Mouse (Mus musculus) ovary, postnatal 14 days (tissue): ENCODE measurements at regions not wholly inside any gene's neighbourhood (a gene's known extent, or its start where the extent isn't known, plus 50 kb on each side); places are given as distances from the start of the nearest gene placed in this dataset.

Source experiments
- DNase-seq: peaks from one replicate; pipeline ENCODE4 v3.0.0; 2022; ENCODE audit warnings: low spot score

DNA sequence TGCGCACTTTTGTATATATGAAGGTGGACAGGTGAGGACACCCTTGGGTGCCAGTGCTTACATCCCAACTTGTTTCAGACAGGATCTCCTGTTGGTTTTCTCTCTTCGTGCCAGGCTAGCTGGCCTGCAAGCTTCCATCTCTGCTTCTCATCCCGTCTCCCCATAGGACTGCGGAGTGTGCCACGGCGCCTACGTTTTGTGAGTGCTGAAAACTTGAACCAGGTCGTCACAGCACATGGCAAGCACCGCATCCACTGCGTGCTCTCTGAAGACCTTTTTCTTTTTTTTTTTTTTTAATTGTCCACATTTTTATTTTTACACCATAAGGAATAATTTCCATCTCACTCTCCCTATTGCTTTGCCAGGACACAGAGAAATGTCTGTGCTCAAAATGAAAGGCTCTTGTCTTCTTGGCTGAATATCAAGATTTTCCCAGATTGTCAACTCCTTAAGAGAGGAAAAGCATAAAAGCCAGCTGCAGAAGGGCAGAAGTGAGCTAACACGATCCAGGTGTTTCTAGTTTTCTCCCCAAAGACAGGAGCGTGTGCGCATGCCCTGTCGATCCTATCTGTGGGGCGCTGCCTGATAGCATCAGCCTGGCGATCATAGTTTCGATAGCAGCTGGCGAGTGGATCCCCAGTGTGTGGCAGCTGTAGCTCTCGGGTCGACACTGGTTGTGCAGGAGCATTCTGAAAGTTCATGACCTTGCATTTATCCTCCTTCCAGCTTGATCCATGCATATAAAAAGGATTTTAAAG lies 326.4 kb upstream of the Ddhd1 start:
- no peak for DNase-seq

DNA sequence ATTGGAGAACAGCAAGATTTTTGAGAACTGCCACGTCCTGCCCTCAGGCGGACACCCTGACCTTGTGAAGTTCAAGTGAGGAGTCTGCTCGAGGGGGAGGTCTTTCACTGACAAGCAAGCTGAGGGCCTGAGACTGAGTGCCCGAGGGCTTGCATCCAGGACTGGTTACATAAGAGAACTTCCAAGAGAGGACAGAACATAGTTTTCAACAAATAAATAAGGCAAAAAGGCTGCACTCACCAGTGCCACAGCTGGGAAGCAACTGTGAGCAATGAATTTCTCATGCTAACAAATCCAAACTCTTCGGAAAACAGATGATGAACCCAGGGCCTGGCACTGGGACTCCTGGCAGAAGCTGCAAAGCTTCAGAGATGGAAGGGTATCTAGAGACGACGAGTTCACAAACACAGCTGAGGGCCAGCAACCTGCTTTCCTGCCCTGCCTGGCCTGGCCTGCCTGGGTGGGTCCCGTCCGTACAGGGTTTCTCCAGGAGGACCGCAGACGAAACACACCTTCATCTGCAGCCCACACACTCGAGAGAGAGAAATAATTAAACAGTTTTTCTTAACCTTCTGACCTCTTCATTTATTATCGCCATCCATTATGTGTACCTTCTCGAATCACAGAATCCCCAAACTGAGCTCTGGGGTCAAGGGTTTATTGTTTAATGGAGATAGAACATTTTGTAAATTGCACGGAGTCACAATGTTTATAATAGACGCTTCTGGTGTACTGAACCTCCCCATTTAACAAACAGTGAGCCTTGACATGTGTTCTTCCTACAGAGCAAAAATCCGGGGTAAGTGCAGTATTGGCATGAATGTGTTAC lies 334.3 kb upstream of the Ddhd1 start:
- peak; percentile 17 for DNase-seq

DNA sequence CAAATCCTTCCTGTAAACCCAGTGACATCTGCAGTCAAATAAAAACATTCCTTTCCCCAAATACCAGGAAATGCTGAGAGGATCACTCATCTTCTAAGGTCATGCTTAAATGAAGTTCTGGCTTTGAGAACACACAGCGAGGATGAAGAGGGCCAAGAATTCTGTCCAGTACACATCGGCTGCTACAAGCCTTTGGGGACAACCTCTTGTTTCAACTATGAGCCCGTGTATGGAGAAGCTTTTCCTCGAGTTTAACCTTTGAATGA lies 334.9 kb upstream of the Ddhd1 start:
- no peak for DNase-seq

DNA sequence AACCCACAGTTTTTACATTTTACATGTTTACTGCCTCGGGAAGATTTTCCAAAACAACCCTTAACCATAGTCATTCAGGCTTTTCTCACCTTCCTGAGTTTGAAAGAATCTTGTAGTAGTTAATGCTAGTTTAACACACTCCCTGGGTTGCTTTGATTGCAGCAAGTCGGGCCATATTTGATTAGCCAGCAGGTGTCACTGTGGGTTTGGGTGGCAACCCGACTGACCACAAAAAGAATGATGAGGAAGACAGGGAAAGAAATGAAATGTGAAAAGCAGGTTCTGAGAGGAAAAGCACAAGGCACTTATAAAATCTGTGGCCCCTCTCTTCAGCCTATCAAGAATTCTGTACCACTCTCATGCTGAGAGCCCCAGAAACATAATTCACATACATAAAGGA lies 335.7 kb upstream of the Ddhd1 start:
- peak; percentile 66 for DNase-seq

DNA sequence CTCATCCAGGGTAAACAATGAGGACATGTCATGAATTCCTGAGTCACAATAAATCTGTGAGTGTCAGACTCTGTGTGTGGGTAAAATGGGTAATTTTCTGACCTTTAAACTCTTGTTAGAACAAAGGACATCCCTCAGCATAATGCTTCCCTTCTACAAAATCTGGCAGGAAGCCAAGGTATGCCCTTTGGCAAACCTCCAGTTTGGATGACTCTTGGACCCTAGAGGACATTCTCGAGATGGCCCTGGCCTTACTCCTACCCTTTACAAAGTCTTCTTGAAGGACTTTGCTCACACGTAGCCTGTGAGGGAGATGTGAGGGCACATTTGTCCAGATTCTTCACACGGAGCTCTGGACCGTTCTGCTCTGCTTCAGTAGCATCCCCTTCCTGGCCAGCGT lies 338.8 kb upstream of the Ddhd1 start:
- DNase-seq: no peak

DNA sequence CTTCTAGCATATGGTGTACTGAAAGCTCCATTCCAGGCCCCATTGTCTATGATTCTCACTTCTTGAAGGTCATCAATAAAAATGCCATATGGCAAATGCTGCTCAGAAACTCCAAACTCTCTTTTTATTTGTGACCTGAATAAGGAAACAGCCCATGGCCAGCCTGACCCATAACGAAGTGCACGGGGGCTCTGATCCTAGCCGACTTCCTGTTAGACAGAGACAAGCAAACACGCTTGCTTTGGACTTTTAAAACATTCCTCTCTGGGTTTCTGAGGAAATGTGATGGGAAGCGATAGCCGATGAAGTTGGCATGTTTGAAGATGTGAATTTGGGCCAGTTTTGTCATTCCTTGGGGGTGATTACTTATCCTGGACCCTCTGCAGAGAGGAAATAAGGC lies 346.1 kb upstream of the Ddhd1 start:
- DNase-seq: no peak

DNA sequence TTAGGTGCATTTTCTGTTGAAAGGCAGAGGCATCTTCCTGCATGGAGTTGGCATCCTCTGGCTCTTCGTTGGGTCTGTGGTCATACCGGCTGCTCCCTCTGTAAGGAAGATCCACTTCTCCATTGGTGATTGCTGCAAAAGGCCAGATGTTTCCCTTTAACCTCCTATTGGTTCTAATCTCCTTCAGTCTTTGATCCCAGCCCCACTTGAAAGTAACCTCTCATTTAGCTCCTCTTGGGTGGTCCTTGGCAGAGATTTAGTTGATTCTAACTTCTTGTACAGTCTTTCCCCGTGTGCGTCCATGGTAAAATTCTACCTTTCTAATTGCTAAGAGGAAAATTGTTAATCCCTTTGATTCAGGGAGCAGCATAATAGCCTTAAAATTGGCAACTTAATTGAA lies 347.4 kb upstream of the Ddhd1 start:
- no peak for DNase-seq

DNA sequence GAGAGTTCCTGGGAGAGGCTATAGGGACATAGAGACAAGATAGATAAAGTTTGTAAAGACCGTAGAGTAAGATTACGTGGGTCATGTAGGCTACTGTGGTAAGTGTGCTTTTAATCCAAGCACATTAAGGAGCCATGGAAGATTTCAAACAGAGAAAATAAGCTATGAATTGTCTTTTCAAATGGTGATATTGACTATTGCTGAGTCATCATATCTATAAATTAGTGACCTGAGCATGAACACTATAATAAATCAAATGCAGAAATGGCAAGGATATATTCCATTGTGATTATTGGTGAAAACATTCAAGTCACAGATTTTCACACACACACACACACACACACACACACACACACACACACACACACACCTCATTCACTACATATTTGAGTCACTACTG lies 355.3 kb upstream of the Ddhd1 start:
- no peak for DNase-seq

DNA sequence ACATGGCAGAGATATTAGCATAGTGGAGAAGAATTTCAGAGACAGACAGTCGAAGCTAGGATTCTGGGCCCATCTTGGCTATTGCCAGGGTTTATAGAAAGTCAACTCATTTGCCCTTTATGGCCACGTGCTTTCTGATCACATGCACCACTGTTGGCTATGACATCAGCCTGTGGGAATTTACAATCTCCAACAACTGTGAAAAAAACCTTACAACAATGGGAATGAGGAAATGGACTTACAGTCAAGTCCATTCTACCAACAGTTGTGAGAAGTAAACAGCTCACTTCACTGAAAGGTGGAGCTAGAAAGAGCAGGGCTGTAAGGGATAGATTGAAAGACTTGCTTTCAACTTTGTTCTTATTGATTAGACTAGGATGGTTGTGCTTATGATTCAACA lies 356.1 kb upstream of the Ddhd1 start:
- DNase-seq: no peak

DNA sequence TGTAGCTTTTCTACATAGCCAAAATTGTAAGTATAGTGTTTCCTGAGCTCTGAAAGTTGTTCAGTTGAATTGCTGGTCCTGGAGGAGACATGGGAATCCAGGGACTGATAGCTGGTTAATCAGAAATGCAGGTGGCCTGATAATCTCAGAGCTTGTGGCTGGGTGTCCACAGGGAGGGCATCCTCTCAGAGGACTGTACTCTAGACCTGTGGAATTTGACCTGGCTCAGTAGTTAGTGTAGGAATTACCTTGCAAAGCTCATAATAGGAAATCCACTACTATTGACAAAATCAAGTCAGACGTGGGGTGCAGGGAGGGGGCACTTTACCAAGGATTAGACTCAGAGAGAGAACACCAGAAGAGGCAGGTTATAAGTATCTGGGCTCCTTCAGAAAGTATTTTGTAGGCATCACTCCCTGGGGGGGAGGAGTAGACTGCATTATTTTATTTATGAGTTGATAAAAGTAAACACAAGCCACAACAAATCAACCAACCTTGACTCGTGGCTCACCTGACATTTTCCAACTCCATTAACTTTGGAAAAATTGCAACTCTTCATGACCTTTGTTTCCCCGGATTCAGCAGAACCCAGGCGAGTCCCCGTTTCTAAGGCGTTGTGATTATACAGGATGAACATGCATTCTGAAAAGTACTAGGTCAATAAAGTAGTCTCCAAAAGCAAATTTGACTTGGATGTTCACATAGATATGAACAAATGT lies 357.9 kb upstream of the Ddhd1 start:
- DNase-seq: no peak

DNA sequence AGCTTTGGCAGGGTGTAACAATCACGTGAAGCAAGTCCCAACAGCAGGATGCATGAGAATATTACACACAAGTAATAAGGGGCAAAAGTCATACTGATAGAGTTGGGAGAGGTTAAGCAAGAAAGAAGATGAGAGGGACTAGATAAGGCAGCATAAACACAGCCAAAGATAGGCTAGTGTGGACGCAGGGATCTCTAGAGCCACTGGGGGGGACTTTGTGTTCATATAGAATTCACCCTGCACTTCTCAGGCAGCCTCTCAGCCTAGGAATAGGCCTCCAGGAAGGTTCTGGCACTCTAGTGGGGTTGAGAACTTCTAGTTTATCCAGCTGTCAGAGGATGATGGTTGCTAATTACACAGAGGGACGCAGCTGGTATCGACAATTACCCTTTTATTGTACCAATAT lies 358.8 kb upstream of the Ddhd1 start:
- DNase-seq: no peak

DNA sequence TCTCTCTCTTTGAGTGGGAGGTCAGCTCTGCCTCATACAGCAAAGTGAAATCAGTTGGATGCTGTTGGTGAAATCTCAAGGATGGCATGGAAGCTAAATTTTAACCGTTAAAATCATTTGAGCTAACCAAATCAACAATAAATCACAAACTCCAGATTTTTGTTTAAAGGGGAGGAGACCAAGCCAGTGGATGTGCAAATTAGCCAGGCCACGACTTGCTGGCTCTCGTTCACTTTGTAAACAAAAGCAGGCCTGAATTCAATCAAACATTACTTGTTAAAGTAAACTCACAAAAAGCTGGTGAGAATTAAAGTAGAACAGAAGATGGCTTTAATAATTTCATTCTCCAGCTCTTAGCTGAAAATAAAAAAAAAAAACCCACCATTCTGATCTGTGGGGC lies 359.3 kb upstream of the Ddhd1 start:
- DNase-seq: no peak

DNA sequence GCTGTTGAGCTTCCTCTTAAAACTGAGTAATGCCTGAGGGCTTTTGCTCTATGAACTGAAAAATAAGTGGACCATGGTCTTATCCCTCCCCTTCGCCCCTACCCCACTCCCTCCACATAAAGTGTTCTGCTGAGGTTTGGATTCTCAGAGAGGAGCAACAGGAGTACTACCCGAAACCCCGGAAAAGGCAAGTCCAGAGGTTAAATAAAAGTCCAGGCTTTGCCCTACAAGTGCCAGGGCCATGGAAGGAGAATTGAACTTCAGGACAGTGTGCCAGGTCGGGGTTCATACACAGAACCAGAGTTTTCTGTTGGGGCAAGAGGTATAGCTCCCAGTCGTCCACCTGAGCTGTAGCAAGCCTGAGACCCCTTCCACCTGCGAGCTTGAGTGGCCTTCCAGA lies 360.0 kb upstream of the Ddhd1 start:
- no peak for DNase-seq

DNA sequence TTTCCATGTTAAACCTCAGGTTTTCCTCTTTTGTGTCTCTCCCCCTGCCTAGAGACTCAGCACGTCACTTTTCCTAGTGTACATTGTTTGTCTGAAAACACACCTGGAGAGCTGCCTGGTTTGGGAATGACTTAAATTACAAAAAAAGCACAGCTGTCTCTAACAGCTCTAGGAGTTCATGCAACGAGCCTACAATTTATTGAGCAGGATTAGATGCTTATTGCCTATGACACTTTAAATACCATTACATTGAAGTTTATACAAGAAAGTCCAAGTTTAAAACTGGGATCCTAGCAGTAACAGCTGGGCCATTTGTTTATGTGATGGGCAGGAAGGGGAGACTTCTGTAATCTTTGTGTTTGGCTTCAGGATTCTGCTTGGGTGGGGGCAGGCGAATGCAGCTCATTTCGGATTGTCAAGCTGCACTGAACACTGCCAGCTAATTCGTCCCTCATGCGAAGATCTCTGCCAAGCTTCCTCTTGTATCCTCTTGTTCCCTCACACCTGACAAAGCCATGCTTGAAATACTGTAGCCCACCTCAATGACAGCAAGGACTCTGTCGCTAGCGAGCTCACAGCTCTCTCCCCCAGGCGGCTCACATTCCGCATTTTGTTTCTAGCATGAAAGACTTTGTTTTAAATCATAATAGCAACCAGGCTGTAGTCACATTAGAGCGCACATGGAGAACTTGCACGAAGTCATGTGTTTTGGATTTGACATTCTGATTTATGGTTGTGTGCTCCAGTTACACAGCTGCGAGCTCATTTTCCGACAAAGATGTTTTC lies 359.8 kb upstream of the Gm15217 start:
- no peak for DNase-seq

DNA sequence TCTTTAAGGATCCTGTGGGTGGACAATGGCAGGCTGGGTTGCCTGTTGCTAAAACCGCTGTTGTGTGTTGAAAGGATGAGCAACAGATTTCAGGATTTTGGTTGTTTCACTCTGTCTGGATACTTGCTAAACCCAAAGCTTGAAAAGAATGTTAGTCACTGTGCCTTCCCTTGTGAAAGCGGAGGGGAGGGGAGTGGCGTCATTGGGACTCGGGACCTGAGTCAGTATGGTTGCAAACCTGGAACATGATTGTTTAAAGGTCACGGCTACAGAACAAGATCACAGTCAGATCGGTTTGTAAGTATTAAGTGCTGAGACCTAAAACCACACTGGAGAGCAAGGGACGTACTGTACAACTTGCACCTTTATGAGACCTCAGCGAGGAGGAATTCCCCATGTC lies 344.9 kb upstream of the Gm15217 start:
- DNase-seq: no peak

DNA sequence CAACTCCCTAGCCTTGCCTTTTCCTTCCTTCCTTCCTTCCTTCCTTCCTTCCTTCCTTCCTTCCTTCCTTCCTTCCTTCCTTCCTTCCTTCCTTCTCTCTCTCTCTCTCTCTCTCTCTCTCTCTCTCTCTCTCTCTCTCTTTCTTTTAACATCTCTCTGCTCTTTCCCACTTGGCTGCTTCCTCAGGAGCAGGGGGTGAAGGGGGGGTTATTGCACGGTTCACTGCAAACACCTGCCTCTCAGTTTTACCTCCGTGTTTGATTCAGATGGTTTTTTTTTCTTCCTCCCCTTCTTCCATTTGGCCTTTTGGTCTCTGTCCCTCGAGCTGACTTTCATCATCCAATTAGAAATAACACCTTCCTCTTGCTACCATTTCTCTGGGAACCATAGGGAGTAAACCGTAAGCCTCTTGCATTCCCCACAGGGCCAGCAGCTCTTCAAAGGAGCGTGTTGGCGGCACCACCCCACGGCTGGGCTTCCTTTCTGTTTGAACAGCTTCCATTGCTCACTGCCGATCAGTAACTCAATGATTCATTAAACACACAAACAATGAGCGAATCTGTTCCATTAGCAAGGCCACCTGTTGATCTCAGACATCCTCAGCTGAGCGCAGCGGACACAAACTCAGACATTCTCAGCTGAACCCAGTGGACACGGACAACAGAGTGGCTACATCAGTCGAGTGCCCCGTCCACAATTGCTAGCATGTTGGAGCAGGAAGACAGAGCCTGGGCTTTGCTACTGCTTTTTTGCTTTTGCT lies 318.4 kb upstream of the Gm15217 start:
- DNase-seq: peak; percentile 7

DNA sequence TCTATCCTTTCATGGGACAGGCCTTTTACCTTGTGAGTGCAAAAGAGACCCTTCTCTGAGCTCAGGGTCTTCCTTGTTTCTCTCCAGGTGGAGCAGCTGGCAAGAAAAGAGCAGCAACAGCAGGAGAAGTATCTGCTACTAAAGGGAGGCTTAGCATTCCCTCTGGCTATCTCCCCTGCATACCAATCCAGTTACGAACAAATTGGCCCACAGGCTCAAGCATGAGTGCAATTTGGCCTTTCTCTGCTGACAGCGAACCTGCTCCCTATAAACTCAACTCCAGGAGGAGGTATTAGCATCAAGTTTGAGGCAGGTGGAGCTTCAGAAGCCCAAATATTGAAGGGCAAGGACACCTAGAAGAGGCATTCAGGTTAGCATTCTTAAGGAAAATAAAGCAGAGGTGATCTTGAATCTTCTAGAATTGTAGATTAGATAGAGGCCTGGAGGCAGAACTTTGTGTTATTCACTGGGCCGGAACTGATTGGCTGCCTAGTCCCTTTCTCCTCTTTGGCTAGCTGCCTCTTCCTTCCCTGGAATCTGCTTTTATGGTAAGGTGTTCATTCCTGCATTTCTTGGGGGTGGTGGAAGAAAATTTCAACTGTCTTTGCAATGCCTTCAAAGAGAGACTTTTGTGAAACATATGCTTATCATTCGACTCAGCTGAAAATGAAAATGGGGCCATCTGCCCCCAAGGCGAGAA lies 312.0 kb upstream of the Gm15217 start:
- DNase-seq: no peak

DNA sequence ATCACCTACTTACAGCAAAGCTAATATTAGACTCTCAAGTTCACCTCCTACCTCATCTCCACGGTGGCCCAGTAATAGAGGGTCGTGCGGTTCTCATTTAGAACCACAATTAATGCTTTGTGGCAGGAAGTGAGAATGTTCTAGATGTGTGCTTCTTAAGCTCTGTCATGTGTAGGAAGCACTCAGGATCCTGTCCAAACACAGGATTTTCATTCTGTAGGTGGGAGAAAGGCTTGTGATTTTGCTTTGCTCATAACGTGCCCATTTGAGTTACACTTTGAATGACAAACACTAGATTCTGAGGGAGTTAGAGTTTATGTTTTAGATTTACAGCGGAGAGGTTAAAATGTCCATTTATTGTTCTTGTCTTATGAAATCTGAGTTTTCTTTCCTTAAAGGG lies 308.0 kb upstream of the Gm15217 start:
- DNase-seq: no peak

DNA sequence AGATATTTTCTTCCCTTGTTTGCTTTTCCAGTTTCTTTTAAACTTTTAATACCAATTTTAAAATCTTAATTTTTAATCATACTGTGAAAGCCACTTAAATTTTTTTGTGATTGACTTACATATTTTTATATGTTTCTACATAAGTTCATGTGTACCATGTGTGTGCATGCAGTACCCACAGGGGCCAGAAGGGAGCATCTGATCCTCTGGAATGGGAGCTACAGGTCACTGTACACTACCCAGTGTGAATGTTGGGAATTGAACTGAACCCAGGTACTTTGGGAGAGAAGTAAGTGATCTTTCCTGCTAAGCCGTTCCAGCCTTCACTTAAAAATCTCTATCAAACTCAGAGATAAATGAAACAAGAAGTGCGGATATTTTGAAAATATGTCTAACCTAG lies 302.5 kb upstream of the Gm15217 start:
- DNase-seq: no peak

DNA sequence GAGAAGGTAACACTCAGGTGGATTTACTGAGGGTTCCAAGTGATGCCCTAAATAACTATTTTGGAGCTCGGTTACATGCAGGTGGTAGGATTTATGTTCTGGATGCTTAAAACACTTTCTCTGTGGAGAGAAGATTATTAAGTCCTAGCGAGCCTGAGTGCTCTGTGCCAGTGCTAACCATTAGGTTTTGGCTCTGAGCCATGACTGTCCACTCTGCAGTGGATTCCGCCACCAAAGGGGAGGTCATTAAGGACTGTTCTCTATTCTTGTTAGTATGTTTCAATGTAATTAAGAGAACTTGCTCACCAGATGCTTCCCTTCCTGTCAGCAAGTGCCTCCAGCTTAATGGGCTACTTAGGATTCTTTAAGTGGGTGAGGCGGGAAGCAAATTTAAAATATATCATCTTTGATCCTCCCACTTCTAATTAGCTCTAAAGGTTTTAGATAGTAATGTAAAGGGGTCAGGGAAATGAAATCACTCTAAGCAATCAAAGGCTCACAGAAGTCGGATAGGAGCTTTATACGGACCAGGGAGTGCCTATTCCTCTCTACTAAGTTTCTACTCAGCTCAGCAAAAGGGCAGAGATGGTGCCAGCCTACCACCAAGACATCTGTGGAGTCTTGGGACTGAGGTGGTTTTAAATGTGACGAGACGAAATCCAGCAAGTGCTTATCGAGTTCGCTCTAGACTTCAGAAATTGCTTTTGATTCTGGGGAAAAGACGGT lies 301.6 kb upstream of the Gm15217 start:
- no peak for DNase-seq
